Mouse (Mus musculus): Measurements from ENCODE around the gene Prx.

Prx gene

DNA sequence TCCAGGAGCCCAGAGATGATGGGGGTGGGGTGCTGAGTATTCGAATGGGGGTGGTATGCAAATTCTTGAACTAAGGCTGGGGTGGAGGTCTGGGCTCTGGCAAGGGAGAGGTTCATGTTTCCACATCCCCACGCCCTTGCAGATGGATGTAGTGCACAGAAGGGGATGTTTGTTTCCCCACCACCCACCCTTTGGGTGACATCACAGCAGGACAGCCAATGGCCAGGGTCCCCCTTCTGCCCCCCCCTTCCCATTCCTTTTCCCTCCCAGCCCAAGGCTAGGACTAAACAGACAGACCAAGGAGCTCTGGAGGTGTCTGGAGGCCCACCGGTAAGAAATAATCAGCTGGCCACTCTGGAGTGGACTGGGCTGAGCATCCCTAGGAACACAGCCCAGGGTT, at the start of gene Prx:
Gene Prx (plus strand): TSS at position 289 of the 400 bp plus-strand sequence.
- no peak for DNase-seq (ENCODE audit: low read depth, low spot score)

DNA sequence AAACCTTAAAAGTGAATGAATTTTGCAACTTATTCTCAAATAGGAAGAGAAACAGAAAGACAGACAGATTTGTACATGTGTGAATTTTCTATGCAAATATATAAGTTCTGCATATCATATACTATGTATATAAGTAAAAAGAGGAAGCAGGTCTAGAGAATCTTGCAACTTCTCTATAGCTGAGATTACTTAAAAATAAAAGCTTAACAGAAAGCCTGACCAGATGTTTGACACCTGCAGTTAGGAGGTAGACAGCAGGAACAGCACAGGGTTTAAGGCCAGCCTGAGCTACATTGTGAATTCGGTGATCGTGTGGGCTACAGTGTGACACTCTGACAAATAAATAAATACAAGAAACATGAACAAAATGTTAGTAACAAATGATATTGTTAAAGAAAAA, 47.8 kb upstream of the Prx start:
- DNase-seq (ENCODE audit: low read depth, low spot score) = no peak

DNA sequence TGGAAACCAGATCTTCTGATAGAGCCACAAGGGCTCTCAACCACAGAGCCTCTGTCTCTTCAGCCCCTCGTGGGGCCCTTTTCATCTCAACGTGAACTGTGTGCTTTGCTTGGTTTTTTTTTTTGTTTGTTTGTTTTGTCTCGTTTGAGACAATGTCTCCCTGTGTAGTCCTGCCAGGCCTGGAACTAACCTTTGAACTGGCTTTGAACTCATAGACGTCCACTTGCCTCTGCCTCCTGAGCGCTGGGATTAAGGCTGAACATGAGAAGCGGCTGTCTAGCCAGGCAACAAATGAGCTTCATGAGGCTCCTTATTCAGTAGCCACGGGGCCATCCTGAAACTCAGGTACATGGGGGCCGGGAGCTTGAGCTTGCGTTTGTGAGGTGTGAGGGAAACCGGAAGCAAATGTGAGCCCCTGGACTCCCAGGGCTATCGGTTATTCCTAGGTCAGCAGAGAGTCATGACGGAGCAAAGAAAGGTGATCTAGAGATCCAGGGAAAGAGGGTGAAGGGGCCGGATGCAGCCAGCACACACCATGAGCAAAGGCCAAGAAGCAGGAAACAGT, 46.8 kb upstream of the Prx start:
- no peak for DNase-seq (ENCODE audit: low read depth, low spot score)

DNA sequence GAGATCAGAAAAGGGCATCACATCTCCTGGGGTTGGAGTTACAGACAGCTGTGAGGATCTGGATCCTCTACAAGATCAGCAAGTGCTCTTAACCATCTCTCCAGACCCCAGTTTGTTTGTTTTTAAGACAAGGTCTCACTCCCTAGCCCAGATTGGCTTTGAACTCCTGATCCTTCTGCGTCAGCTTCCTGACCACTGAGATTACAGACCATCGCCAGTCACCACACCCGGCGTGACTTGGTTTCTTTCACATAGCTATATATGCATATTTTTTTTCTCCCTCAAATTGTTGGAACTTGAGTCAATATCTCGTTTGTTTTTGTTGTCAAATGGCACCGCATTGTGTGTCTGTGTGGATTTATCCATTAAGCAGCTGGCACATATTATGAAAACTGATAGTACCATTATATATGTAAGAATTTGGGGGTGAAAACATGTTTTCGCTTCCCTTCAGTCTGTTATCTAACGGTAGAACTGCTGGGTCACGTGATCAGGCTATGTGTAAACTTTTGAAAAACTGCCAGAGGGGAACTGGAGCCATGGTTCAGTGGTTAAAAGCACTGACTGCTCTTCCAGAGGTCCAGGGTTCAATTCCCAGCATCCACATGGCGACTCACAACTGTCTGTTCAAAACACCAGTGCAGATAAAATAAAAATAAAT, 44.5 kb upstream of the Prx start:
- DNase-seq (ENCODE audit: low read depth, low spot score) = no peak

DNA sequence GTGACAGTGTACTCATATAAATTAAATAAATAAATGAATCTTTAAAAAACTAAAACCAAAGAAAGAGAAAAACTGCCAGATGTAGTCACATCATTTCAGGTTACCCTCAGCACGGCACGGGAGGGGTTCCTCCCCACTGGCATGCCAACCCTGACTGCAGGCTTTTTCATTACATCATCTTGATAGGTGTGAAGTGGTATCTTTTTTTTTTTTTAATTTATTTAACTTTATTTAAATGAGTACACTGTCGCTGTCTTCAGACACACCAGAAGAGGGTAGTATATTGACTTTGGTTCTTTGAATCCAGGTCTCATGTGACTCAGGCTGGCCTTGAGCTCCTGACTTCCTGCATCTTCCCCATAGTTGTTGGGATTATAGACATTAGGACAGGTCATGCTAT, 43.9 kb upstream of the Prx start:
- no peak for DNase-seq (ENCODE audit: low read depth, low spot score)

DNA sequence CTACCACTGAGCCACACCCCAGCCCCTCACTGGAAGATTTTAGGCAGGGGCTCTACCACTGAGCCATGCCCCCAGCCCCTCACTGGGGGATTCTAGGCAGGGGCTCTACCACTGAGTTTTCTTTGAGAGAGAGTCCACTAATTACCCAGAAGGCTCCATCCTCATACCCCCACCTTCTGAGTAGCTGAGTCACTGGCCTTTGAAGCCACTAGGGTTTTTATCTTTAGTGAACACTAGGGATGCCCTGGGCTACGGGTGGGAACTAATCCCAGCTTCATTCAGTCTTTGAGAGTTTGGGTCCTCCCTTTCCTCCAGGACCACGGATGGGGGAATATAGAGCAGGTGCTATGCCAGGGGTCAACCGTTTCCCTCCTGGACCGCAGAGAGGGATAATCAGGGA, 40.5 kb upstream of the Prx start:
- DNase-seq (ENCODE audit: low read depth, low spot score) = no peak

DNA sequence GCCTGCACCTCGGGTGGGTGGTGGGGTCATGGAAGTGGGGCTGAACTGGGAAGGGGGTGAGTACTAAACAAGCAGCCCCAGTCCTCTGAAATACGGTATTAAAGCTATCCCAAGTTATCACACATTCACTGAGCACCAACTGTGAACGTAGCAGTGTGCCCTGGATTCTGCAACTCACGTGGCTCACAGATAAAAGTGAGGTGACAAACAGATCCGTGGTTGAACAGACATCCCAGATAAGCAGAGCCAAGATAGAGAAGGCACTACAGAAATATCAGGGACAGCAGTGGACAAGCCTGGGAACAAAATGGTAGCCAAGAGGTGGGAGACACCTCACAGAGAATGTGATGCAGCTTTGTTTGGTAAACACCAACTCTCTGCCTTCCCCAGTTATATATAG, 39.5 kb upstream of the Prx start:
- no peak for DNase-seq (ENCODE audit: low read depth, low spot score)

DNA sequence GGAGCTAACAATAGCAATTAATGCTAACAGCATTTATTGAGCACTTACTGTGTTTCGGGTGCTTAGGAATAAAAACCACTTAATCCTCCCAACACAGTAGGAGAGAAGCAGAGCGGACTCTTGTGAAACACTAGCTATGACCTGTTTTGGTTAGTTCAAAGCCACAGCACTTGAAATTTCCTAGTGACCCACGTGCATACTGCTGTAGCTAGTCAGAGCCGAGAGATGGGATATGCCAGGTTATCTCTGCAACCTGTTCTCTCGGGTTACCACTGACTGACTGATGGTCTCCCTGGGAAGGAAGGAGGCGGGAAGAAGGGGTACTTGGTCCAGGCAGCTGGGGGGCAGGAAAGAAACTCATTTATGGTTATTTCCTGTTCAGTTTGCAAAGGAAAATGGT, 38.6 kb upstream of the Prx start:
- DNase-seq (ENCODE audit: low read depth, low spot score) = no peak

DNA sequence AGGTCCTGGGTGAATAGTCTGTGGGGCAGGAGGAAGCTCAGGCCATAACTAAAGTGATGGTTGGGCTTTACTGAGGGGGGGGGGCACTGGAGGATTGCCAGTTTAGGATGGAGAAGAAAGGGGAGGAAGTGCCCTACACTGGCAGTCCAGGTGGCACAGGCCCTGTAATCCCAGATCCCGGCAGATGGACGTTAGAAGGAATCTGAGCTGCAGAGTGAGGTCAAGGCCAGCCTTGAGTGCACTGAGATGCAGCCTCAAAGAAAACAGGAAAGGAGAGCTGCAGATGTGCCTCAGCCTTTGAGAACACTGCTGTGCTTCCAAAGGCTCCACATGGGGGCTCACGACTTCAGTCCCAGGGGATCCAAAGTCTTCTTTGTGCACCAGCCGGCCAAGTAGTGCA, 31.5 kb upstream of the Prx start:
- DNase-seq (ENCODE audit: low read depth, low spot score) = no peak

DNA sequence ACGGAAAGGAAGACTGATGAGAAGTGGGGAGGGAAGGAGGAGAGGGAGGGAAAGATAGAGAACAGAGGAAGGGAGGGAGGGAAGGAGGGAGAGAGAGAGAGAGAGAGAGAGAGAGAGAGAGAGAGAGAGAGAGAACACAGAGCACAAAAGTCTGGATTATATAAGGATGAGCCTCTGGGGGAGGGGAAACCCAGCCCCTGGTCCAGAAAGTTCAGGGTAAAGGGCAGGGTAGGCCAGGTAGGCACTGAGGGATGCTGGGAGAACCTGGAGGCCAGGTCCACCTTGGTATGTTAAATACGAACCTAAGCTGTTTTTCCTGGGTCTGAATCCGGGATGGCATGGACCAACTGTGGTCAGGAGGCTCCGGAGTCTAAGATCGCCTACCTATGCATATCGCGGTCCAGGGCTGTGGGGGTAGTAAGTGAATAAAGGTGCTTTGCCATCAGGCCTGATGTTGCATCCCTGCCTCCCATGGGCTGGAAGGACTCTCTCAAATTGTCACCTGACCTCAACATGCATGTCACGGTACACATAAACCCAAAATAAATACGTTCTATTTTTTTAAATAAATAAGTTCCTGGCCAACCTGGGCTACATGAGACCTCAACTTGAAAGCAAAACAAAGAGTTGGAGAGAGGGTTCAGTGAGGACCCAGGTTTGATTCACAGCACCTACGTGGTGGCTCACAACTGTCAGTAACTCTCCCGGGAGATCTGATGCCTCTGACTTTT, 27.6 kb upstream of the Prx start:
- no peak for DNase-seq (ENCODE audit: low read depth, low spot score)

DNA sequence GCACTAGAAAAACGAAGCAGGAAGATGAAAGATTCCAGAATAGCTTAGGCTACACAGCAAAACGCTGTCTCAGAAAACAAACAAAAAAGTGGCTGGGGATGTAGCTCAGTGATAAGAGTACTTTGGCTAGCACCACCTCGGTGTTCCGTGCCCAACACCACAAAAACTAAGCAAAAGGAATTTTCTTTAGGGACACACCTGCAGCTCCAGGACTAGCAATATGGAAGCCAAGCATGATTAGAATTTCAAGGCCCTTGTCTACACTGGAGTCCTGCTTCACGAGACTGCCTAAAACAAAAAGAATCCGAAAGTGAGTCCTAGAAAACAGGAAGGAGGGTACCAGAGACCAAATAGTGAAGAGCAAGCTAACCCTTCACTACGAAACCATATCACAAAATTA, 26.5 kb upstream of the Prx start:
- no peak for DNase-seq (ENCODE audit: low read depth, low spot score)

DNA sequence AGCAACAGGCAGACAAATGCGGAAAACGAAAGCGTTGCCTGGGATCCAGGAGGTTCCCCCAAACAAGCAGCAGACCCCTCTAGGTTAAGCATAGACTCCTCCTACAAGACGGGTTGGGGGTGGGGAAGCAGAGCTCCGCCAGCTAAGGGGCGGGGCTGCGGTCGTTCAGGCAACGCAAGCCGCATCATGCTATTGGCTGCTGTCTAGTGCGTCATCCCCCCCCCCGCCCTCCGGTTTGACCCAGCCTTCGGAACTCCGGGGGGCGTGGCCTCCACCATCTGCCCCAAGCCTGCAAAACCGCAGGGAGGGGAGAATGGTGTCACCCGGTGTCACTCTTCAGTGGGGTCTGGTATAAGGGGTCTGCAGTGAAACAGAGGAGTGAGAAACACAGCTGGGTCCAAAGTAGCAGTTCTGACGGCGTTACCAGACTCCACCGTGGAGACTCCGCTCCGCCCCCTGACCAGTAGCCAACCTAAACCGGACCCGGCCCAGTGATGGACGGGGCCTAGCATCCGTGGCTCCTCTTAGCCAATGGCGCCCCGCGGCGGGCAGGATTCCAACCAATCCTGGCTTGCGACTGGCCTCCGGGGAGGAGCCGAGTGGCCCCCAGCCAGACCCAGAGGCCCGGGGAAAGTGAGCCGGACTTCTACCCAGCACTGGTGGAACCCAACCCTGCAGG, 25.8 kb upstream of the Prx start, which contains the start of gene Sertad3:
Gene Sertad3 (plus strand): TSS at position 613 of the 679 bp plus-strand sequence.
- peak; percentile 92 for DNase-seq (ENCODE audit: low read depth, low spot score)

DNA sequence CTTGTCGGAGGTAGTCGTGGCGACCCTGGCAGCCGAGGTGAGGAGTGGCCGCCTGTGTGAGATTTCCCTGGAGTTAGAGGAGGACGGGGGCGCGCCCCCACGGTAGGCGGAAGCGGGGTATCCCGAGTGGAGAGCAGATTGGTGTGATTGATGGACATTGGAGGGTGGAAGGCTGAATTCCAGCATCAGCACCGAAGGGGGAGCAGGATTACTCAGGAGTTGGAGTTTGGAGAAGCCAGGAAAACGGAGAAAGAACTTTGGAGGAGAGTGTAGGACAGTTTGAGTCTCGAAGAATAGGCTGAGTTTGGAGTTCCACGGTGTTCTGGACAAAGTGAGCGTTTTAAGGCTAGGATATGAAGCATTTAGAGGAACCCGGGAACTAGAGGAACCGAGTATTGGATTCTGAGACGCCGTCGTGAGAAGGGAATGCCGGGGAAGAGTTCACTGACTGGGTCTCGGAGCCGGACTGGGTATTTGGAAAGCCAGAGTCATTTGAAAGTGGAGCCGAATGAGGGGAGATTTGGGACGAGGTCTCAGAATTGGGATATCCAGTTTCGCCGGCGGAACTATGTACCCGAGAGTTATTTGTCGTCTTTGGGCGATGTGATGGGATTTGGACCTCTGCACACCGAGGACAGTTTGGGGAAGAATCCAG, 25.2 kb upstream of the Prx start:
- DNase-seq (ENCODE audit: low read depth, low spot score) = no peak

DNA sequence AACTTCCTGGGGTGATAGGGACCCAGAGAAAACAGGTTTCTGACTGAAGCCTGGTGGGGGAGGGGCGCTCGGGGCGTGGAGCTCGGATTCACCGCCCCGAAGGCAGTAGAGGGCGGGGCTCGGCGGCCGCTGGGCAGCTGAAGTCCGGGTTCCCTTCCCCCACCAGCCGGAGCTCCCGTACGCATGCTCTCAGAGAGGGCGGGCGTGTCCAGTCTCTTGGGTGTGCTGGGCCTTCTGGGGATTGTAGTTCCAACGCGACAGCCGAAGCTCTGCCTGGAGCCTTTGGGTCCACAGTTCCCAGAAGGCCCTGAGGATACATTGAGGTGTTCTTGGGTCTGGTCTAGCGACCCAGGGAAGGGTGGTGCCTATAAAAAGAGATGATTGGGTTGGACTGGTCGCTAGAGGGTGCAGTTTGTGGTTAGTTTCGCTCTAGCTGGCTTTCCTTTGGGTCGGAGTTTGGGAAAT, 24.6 kb upstream of the Prx start:
- DNase-seq (ENCODE audit: low read depth, low spot score) = peak; percentile 94

DNA sequence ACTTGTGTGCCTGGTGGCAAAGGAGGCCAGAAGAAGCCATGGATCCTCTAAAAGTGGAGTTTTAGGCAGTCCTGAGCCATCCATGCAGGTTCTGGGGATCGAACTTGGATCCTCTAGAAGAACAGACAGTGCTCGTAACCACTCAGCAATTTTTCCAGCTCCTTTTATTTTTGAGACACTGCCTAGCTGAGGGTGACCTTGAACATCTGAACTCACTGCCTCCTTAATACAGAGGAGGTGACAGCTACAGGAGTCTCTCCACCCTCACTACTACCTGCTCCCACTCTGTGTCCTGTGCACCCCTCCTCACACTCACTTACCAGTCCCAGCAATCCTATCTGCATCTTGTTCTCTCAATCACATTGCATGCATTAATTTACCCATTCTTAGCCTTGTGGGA, 23.5 kb upstream of the Prx start:
- DNase-seq (ENCODE audit: low read depth, low spot score) = no peak

DNA sequence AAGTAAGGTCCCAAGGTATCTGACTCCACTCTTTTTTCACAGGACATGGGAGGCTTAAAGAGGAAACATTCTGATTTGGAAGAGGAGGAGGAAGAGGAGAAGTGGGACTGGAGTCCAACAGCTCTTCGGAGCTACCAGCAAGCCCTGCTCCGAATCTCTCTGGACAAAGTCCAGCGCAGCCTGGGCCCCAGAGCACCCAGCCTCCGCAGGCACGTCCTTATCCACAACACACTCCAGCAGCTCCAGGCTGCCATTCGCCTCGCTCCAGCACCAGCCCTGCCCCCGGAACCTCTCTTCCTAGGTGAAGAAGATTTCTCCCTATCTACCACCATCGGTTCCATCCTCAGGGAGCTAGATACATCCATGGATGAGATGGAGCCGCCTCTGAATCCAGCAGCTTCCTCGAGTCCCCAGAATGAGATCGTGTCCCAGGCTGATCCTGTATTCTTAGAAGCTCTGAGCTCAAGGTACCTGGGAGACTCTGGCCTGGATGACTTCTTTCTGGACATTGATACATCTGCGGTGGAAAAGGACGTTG, 23.0 kb upstream of the Prx start:
- DNase-seq (ENCODE audit: low read depth, low spot score) = no peak

DNA sequence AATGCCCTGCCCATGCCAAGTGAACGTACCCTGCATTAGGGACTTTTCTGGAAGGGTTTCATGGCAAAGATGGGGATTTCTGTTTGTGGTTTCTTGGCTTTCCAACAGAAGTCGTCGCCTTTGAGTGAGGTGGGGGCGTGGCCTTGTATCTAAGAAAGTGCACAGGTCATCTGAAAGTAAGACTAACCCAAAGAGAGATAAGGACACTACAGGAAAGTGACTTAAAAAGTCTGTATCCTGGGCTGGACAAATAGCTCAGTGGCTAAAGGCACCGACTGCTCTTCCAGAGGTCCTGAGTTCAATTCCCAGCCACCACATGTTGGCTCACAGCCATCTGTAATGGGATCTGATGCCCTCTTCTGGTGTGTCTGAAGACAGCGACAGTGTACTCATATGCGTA, 20.6 kb upstream of the Prx start:
- no peak for DNase-seq (ENCODE audit: low read depth, low spot score)

DNA sequence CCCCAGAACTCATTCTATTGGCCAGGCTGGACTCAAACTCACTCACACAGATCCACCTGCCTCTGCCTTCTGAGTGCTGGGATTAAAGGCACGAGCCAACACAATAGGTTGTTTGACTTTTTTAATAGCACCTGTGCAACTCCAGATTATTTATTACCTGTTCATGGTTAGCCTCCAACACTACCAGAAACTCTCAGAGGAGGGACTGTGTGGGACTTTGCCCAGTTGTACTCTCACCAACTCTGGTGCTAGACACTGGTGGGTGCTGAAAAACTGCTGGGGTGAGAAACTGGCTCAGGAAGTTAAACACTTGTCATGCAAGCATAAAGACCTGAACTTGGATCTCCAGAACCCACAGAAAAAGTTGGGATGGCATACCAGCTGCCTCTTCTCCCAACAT, 19.4 kb upstream of the Prx start:
- no peak for DNase-seq (ENCODE audit: low read depth, low spot score)

DNA sequence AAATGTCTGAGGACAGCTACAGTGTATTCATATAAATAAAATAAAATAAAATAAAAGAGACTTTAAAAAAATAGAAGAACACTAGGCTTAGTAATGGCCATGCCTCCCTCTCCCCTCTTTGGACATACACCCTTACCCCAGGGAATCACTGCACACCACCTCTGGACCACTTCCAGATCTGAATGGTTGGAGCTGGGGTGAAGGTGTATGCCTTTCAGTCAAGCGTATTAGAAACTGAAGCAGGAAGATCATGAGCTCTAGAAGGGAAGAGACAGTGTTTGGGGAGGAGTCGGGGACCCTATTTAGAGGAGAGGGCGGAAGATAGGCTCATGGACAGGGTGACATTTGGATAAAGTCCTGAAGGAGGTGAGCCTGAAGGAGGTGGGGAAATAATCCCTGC, 18.6 kb upstream of the Prx start:
- DNase-seq (ENCODE audit: low read depth, low spot score) = no peak

DNA sequence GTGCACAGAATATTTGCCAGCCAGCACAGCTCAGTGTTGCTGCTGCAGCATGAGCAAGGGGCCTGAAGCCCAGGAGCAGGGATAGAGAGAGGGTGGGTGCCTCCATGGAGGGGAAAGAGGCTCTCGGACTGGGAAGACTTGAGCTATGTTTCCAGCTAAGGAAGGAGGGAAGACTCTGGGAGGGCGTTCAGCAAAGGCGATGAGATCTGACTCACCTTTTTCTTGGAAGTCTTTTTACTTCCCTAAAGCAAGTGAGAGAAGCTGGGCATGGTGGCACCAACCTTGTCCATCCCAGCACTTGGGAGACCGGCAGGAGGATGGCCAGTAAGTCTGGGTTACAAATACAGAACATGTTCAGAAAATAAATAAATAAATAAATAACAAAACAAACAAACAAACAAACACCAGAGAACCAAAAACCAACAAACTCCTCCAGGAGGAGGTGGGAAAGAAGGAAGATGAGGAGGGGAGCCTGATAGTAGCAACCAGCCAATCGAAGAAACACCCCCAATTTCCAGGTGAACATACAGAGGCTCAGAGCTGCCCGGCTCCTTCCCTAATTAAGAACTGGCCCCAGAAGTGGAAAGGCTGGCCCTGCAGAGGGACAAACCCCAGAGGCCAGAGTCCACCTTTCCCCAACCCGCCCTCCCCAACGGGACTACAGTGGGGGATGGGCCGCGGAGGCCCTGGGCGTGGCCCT, 18.0 kb upstream of the Prx start:
- DNase-seq (ENCODE audit: low read depth, low spot score) = no peak

DNA sequence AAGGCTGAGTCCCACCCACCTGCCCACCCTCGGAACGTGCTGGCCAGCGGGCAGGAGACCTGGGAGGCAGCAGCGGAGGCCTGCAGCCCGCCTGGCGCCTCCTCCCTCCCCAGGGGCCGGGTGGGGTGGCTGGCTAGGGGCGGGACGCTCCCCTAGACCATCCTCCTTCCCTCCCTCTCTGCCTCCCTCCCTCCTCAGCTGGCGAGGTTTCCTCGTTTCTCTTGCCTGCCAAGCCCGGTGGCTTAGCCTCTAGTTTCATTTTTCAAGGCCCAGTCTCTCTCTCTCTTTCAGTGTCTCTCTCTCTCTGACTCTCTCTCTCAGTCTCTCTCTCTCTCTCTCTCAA, 17.5 kb upstream of the Prx start:
- no peak for DNase-seq (ENCODE audit: low read depth, low spot score)

Measured in retina, adult 2 months (tissue).